Mouse (Mus musculus) heart, adult 2 months (tissue): ENCODE results near the gene Fes.

Source experiments
- CTCF ChIP-seq: fragments of 200-600 bp; IDR thresholded peaks from 2 replicates; pipeline ENCODE4 v1.8.1; 2022; ENCODE audit warnings: antibody characterized with exemption, mild to moderate bottlenecking, moderate library complexity
- POLR2A ChIP-seq: fragments of 200-500 bp; IDR thresholded peaks from 2 replicates; pipeline ENCODE4 v1.6.1; 2011; ENCODE audit warnings: mild to moderate bottlenecking, low read depth, low read length, control low read depth; ENCODE audit not compliant: insufficient read depth

DNA sequence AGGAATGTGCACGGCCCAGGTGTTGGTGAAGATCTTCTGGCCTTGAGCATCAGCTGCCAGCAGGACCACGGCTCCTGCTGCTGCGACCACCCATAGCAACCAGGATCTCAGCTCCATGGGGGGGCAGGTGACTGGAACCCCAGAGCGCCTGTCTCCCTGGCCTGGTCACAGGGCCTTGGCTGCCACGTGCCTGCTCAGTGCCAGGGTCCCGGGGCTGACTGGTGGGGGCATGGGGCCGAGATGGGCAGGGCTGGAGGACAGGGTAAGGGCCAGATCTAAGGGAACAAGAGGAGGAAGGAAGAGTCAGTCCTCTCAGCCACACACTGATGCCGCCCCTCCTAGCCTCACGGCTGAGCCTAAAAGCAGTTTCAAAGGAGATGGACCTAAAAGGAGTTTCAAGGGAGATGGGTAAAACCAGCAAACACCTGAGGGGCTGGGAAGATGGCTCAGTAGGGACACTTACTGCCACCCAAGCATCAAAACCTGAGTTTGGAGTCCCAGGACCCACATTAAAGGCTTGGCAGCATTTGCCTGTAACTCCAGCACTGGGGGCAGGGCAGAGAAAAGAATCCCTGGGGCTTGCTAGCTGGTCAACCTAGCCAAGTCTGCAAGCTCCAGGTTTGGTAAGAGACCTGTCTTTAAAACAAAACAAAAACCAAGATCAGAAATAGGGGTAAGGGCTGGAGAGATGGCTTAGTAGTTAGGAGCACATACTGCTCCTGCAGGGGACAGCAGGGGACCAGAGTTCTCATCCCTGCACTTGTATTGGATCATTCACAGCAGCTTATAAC is 11.1 kb upstream of the Fes start:
- TF ChIP-seq POLR2A = no peak
- peak; percentile 44 for TF ChIP-seq CTCF
